Mouse (Mus musculus): ENCODE results near the gene Fam129b. TPM values are rescaled to one million over a fixed set of nuclear protein-coding genes. Genes with fewer than 3 reads are reported as not detected.

Fam129b gene
- total RNA-seq, 4 experiments from 2014 or later = 3.8 to 6.3 (median 5.4) TPM

DNA sequence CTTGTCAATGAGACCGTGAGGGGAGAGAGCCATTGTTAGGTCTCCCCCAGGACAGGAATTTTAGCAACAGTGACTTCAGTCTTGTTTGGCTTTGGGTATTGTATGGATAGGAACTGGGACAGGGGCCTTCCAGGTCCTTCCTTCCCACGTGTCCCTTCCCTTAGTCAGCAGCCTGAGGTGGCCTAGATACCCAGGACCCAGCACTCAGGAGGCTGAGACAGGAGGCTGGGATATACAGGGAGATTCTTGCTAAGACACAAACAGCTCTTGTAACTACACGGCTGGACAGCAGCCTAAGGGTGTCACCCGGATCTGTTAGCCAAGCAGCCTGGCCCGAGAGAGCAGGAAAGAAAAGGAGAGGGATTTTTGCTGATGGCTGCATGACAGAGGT lies 16.3 kb upstream of the Fam129b start:
- DNase-seq (ENCODE audit: low spot score in 2 of 2) = no peak

GRCm38 (mm10) chr2:32860799-32861198 lies 15.1 kb upstream of the Fam129b start:
- DNase-seq (ENCODE audit: low spot score in 2 of 2) = no peak

DNA sequence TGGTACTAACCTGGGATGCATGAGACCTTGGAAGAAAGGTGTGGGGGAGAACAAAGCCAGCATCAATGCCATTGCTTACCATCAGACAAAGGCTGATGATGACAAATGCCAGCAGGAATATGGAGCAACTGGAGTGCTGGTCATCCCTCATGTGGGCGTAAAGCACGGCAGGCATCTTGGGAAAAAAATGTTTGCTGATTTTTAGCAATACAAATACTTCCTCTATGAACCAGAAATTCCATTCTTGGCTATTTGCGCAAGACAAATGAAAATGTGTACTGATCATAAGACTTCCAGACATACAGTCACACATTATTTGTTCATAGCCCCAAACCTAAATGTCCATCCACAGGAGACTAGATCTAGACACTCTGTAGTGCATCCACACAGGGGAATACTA lies 12.6 kb upstream of the Fam129b start:
- DNase-seq (ENCODE audit: low spot score in 2 of 2) = no peak

- DNase-seq (ENCODE audit: low spot score in 2 of 2) = no peak
Observed at GRCm38 (mm10) chr2:32864755-32865154, 11.2 kb upstream of the Fam129b start.

GRCm38 (mm10) chr2:32867354-32867753 lies 8.6 kb upstream of the Fam129b start:
- DNase-seq (ENCODE audit: low spot score in 2 of 2) = no peak

- DNase-seq (ENCODE audit: low spot score in 2 of 2) = no peak
Observed at GRCm38 (mm10) chr2:32869721-32870274, 6.1 kb upstream of the Fam129b start.

- no peak for DNase-seq (ENCODE audit: low spot score in 2 of 2)
Observed at GRCm38 (mm10) chr2:32870275-32871100, 5.4 kb upstream of the Fam129b start.

- DNase-seq (ENCODE audit: low spot score in 2 of 2) = no peak
Observed at GRCm38 (mm10) chr2:32874070-32874469, 1.8 kb upstream of the Fam129b start.

- no peak for DNase-seq (ENCODE audit: low spot score in 2 of 2)
Observed at GRCm38 (mm10) chr2:32874951-32875674, 801 bp upstream of the Fam129b start.

GRCm38 (mm10) chr2:32876490-32877302 lies 782 bp downstream of the Fam129b start:
- DNase-seq (ENCODE audit: low spot score in 2 of 2) = no peak

DNA sequence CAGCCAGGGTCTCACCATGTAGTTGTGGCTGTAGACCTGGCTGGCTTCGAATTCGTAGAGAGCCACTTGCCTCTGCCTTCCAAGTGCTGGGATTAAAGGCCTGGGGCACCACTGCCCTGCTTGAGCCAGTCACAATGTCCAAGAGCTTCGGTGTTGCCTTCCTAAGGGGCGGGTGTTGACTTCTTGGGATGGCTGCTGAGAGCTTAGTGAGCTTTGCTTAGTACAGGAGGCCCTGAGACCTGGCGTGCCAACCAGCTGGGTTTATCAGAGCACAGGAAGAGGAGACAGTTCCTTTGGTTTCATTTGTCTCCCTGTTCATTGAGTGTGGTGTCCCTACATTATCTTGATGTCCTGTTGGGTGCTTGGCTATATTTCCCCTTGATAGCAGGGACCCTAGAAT lies 1.4 kb downstream of the Fam129b start:
- no peak for DNase-seq (ENCODE audit: low spot score in 2 of 2)

GRCm38 (mm10) chr2:32877761-32878393 lies 2.0 kb downstream of the Fam129b start:
- no peak for DNase-seq (ENCODE audit: low spot score in 2 of 2)

DNA sequence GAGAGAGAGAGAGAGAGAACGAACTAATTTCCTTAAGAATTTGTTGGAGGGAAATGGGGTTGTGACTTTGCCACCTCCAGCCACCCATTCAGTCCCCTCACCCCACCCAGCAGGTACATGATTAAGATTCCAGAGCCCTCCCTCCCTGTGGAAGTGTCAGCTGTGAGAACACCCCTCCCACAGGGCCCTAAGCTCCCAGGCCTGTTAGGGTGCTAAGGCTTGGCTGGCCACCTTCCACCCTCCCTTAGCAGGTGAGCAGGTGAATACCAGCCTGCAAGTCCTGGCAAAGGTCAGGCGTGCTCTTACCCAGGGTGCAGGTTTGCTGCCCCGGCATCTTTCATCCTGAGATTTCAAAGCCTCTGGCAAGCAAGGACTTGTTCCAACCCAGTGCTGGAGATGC lies 2.5 kb downstream of the Fam129b start:
- no peak for DNase-seq (ENCODE audit: low spot score in 2 of 2)

- DNase-seq (ENCODE audit: low spot score in 2 of 2) = no peak
Observed at GRCm38 (mm10) chr2:32879593-32879992, 3.7 kb downstream of the Fam129b start.

DNA sequence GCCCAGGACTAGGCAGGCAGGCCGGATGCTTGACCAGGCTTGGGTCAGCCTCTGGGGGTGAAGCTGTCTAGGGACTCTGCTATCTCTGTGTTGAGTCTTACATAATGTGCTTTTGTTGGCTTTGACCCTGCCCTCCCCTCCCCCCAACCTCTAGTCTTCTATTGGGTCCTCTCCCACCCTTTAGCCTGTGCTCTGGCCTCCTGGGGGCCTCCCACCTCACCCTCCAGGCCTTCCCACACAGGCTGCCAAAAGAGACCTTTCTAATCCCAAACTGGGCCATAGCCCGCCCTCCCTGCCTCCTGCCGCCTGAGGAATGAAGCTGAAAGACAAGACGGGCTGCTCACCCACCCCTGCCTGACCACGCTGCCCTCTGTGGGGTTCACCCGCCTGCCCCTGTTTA lies 5.1 kb downstream of the Fam129b start:
- no peak for DNase-seq (ENCODE audit: low spot score in 2 of 2)

DNA sequence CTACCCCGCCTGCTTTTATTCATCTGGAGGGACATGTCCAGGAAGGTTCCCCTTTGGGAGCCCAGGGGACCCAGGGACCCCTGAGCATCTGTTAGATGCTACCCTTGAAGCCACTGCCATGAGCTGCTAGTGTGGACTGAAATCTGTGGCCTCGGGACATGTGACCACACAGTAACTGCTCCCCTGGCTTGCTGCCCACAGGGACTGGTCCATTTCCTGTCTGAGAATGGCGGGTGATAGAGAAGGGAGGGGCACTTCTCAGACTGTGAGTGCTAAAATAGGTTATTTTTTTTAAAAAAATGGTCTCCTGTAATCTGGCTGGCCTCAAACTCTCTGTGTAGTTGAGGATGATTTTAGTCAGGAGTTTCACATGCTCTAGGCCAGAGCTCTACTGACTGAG lies 5.8 kb downstream of the Fam129b start:
- DNase-seq (ENCODE audit: low spot score in 2 of 2) = peak; percentile 69 to 75

- no peak for DNase-seq (ENCODE audit: low spot score in 2 of 2)
Observed at GRCm38 (mm10) chr2:32882283-32883043, 6.5 kb downstream of the Fam129b start.

- no peak for DNase-seq (ENCODE audit: low spot score in 2 of 2)
Observed at GRCm38 (mm10) chr2:32884745-32885144, 8.8 kb downstream of the Fam129b start.

DNA sequence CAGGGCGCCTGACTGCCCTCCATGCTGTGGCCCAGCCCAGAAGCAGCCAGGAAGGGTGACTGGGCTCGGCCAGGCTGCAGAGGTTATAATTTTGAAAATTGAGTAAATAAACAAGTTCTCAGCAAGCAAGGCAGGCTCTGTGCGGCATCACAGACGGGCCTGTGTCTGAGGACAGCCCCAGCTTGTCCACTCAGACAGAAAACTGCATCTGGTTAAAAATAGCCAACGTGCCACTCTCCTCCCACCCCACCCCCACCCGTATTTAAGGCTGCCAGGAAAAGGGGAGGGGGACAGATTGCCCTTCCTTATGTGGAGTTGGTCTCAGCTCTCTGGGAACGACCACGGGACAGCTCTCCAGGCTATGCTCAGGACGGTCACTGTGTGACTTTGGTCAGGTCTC lies 12.1 kb downstream of the Fam129b start:
- DNase-seq (ENCODE audit: low spot score in 2 of 2) = no peak

DNA sequence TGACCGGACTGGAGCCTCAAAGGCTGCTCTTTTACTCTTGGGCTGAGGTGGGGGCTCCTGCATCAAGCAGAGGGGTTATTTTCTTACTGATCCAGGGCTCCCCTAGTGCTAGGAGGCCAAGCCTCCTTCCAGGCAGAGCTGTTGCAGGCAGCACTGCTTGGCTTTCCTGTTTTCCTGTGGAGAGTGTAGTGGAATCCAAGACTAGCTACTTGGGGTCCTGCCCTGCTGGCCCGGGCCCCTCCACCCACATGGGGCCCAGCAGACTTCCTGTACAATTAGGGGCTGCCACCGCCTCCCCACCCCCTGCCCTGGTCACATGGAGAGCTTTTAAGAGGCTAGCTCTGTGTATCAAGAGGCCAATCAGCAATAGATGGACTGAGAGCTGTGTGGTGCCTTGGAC lies 12.6 kb downstream of the Fam129b start:
- no peak for DNase-seq (ENCODE audit: low spot score in 2 of 2)

All from gastrocnemius, adult 8-10 months (tissue).